Mouse (Mus musculus): Measurements from ENCODE around the gene Csnk1g1. TPM values are rescaled to one million over a fixed set of nuclear protein-coding genes. Genes with fewer than 3 reads are reported as not detected.

The Csnk1g1 gene
- polyA plus RNA-seq, 1 experiment from 2014 or later, result 17.3 TPM

Other genes starting within 250 kb of the Csnk1g1 start
- 191 and 256 TPM in 2 replicates for gene Oaz2, start 240.9 kb upstream of the Csnk1g1 start, polyA plus RNA-seq (2014; fragmentation: Nextera tagmentation; extraction: Ambion mirVana)
- gene Zfp609, start 81.4 kb upstream of the Csnk1g1 start, polyA plus RNA-seq (2014; fragmentation: Nextera tagmentation; extraction: Ambion mirVana), result 5.1 and 8.1 TPM in 2 replicates
- 122 and 130 TPM in 2 replicates for gene Pclaf, start 18.7 kb upstream of the Csnk1g1 start, polyA plus RNA-seq (2014; fragmentation: Nextera tagmentation; extraction: Ambion mirVana)
- 29.6 and 30.5 TPM in 2 replicates for gene Trip4, start 130 bp upstream of the Csnk1g1 start, polyA plus RNA-seq (2014; fragmentation: Nextera tagmentation; extraction: Ambion mirVana)
- gene Ppib, start 151.3 kb downstream of the Csnk1g1 start, polyA plus RNA-seq (2014; fragmentation: Nextera tagmentation; extraction: Ambion mirVana), result 463 and 480 TPM in 2 replicates
- gene Snx22, start 160.8 kb downstream of the Csnk1g1 start, polyA plus RNA-seq (2014; fragmentation: Nextera tagmentation; extraction: Ambion mirVana), result 2.1 and 2.9 TPM in 2 replicates
- gene Snx1, start 217.7 kb downstream of the Csnk1g1 start, polyA plus RNA-seq (2014; fragmentation: Nextera tagmentation; extraction: Ambion mirVana), result 71.7 and 73.5 TPM in 2 replicates
- 178 and 181 TPM in 2 replicates for gene Ciao2a, start 217.7 kb downstream of the Csnk1g1 start, polyA plus RNA-seq (2014; fragmentation: Nextera tagmentation; extraction: Ambion mirVana)
- 9.8 and 11.2 TPM in 2 replicates for gene Dapk2, start 249.3 kb downstream of the Csnk1g1 start, polyA plus RNA-seq (2014; fragmentation: Nextera tagmentation; extraction: Ambion mirVana)